Mouse (Mus musculus) heart, embryonic 14.5 days (tissue): ENCODE results near the gene Hdac9. TPM values are rescaled to one million over a fixed set of nuclear protein-coding genes. Genes with fewer than 3 reads are reported as not detected.

ENCODE experiments used
- ATAC-seq: fragments of 200-750 bp; cut with Nextera tagmentation; 2 replicates; pipeline ENCODE4 v1.8.0; 2017; ENCODE audit warnings: low read depth, moderate TSS enrichment; ENCODE audit not compliant: insufficient number of reproducible peaks, insufficient read depth, low FRiP score
- H3K27ac ChIP-seq, 2 experiments: fragments of 200-500 bp in 1 of 2; fragments of 300-500 bp in 1 of 2; sonication (generic) in 1 of 2; replicated peaks in 1 of 2; 2 replicates each; pipeline ENCODE4 v1.5.1; 2012 to 2014; ENCODE audit warnings: low read depth in 2 of 2, low read length in 2 of 2, control low read depth in 1 of 2, mild to moderate bottlenecking in 1 of 2, mixed read lengths in 1 of 2; ENCODE audit not compliant: control insufficient read depth in 1 of 2, insufficient read depth in 1 of 2
- H3K27me3 ChIP-seq: fragments of 300-500 bp; sonication (generic); 2 replicates; pipeline ENCODE4 v1.6.1; 2014; ENCODE audit warnings: mild to moderate bottlenecking, low read length, control low read depth; ENCODE audit not compliant: control insufficient read depth, insufficient read depth
- H3K36me3 ChIP-seq: fragments of 300-500 bp; sonication (generic); 2 replicates; pipeline ENCODE4 v1.6.1; 2014; ENCODE audit warnings: mild to moderate bottlenecking, control low read depth, low read length, mixed read lengths; ENCODE audit not compliant: control insufficient read depth, insufficient read depth
- H3K4me1 ChIP-seq, 2 experiments: fragments of 200-500 bp in 1 of 2; fragments of 300-500 bp in 1 of 2; sonication (generic) in 1 of 2; 2 replicates each; pipeline ENCODE4 v1.6.1; 2012 to 2014; ENCODE audit warnings: low read length in 2 of 2, control low read depth in 1 of 2, mixed read lengths in 1 of 2; ENCODE audit not compliant: control insufficient read depth in 2 of 2, insufficient read depth in 2 of 2
- H3K4me2 ChIP-seq: fragments of 300-500 bp; sonication (generic); 2 replicates; pipeline ENCODE4 v1.6.1; 2014; ENCODE audit warnings: mild to moderate bottlenecking, low read length
- H3K4me3 ChIP-seq, 2 experiments: fragments of 200-500 bp in 1 of 2; fragments of 300-500 bp in 1 of 2; sonication (generic) in 1 of 2; 2 replicates each; pipeline ENCODE4 v1.5.1; 2012 to 2014; ENCODE audit warnings: low read length in 2 of 2, mild to moderate bottlenecking in 2 of 2, control low read depth in 1 of 2, low read depth in 1 of 2, moderate library complexity in 1 of 2; ENCODE audit not compliant: control insufficient read depth in 1 of 2, insufficient read depth in 1 of 2
- H3K9ac ChIP-seq: fragments of 300-500 bp; sonication (generic); 2 replicates; pipeline ENCODE4 v1.6.1; 2014; ENCODE audit warnings: mild to moderate bottlenecking, low read length
- H3K9me3 ChIP-seq: fragments of 300-500 bp; sonication (generic); 2 replicates; pipeline ENCODE4 v1.6.1; 2016; ENCODE audit warnings: low read length, control low read depth; ENCODE audit not compliant: control insufficient read depth
- WGBS: fragments of 180-500 bp; shearing (Covaris S2); extraction: QIAGEN DNeasy Blood & Tissue Kit; methylation state at CpG from one replicate; pipeline ENCODE4 v1.1.7; 2014; 5-methylcytosine and 5-hydroxymethylcytosine counted together
- polyA plus RNA-seq: library from polyadenylated mRNA; unstranded; fragments of >200 nt; fragmentation: Nextera tagmentation; extraction: Ambion mirVana; gene quantifications from 2 replicates; pipeline ENCODE4 v1.2.1, GENCODE M21; 2014

Gene Hdac9
- polyA plus RNA-seq: 33.9 and 36.4 TPM in 2 replicates

DNA sequence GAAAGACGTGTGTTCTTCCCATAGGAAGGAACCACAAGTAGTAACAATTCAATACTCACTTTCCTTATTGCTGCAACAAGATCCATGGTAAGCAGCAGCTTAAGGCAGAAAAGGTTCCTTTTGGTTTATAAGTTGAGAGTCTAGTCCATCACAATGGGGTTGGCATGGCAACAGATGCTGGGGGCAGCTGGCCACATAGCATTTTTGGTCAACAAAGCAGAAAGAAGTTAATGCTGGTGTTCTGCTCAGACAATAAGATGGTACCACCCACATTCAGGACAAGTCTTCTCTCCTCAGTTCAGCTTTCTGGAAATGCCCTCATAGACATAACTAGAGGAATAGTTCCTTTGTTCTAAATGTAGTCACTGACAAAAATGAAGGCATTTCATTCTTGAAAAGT lies at the start of gene Hdac9:
TSS of gene Hdac9 (minus strand) at position 101 of the 400 bp plus-strand sequence.
- Histone ChIP-seq H3K9me3 (no peaks in the 10 kb centered on the region), H3K27me3 (no peaks in the 10 kb centered on the region), H3K4me1 (no peaks in the 10 kb centered on the region), H3K36me3 (no peaks in the 10 kb centered on the region), H3K27ac (no peak within 1 kb of the TSS), H3K4me3 (no peak within 1 kb of the TSS), H3K9ac (no peak within 1 kb of the TSS), H3K4me2 (no peak within 1 kb of the TSS)
- 31% methylated on average over 1 of the region's 1 CpGs for WGBS
- no peak for ATAC-seq

DNA sequence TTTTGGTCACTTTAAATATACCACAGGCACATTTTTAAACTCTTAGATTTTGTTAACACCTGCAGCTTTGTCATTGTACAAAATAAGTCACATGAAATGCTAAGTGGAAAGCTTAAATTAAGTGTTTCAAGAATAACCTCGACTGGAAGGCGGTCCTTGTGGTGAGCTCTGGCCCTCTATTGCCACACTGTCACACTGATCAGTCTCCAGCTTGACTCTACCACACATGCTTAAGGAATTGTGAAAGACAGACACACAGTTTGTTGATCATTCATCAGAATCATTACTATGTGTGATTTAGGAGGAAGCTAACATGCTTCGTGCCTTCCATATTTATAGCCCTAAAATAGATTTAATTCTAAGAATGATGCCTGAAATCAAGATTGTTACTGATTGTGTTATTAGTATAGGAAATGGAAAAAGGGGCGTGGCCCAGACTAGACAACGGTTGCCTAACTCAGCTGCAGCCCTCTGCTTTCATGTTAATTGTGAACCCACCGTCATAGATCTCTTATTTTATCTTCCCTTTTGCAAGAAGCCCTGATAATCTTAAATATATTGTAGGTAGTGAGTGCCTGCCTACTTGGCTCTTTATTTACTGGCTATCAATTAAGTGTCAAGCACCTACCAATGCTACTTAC lies 32.3 kb upstream of the Hdac9 start:
- ATAC-seq: no peak
- WGBS: 67% methylated on average over 6 of the region's 6 CpGs
- Histone ChIP-seq H3K9me3 (no peaks in the 10 kb centered on the region), H3K27me3 (no peaks in the 10 kb centered on the region), H3K36me3 (no peaks in the 10 kb centered on the region), H3K27ac (no peak overlapping the region), H3K4me2 (no peak overlapping the region), H3K4me3 (no peak overlapping the region), H3K4me1 (no peaks in the 10 kb centered on the region), H3K9ac (no peak overlapping the region)

DNA sequence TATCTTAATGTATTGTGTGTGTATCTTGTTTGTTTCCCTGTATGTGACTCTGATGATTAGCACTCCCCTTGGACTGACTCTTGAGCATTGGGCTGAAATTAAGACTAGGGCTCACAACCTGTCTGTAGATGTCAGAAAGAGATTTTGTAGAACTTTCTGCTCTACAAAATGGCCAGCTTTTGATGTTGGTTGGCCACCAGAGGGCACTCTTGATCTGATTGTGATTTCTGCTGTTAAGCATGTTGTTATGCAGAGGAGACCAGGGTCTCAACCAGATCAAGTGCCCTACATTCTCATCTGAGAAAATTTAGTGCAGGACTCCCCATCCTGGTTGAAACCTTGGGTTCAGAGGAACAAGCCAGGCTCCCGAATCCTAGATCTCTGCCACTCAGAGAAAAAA lies 21.0 kb upstream of the Hdac9 start:
- H3K27me3 ChIP-seq: no peaks in the 10 kb centered on the region
- no peak overlapping the region for H3K4me2 ChIP-seq
- 88% methylated on average over 1 of the region's 1 CpGs for WGBS
- H3K4me3 ChIP-seq: no peak overlapping the region
- no peak for ATAC-seq
- peaks cover 5% of the 10 kb centered on the region; the same call in 1 of the 2 replicates for H3K9me3 ChIP-seq
- H3K27ac ChIP-seq: no peak overlapping the region
- no peak overlapping the region for H3K9ac ChIP-seq
- no peaks in the 10 kb centered on the region for H3K36me3 ChIP-seq
- H3K4me1 ChIP-seq: no peaks in the 10 kb centered on the region

DNA sequence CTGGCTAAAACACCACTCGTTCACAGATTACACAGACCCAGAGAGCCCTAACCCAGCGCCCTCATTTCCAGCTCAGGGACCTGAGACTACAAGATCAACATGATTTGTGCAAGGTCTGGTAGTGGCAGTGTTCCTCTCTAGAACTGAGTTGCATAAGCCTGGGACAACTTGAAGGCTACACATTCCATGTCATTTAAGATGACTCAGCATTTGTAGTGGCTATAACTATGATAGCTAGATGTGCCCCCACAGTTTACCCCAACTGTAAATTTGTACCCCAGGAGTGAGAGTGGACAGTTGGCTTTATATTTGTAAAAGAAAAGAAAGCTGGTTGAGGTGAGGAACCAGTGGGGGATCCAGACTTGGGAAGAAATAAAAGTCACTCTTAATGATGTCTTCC lies 8.9 kb downstream of the Hdac9 start:
- Histone ChIP-seq H3K9me3 (no peaks in the 10 kb centered on the region), H3K27me3 (peaks cover 14% of the 10 kb centered on the region), H3K9ac (no peak overlapping the region), H3K4me2 (no peak overlapping the region), H3K4me1 (no peaks in the 10 kb centered on the region; a peak in 1 of 4 replicates), H3K4me3 (no peak overlapping the region), H3K27ac (no peak overlapping the region), H3K36me3 (no peaks in the 10 kb centered on the region)
- no peak for ATAC-seq
- WGBS: 73% methylated on average over 2 of the region's 2 CpGs

DNA sequence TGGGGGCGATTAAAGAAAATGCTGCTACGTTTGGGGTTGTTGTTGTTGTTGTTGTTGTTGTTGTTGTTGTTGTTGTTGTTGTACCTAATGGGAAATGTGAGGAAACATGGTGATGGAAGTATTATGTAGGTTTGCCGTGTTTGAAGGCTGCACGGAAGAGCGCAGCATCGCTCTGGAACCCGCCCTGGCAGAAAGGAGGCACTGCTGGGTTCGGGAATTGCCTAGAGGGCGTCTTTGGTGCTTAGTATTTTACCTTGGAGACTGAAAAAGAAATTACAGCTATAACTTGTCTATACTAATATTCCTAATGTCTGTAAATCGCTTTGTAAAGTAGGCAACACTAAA lies 9.4 kb downstream of the Hdac9 start:
- peaks cover 14% of the 10 kb centered on the region for H3K27me3 ChIP-seq
- no peaks in the 10 kb centered on the region; a peak in 1 of 4 replicates for H3K4me1 ChIP-seq
- ATAC-seq: no peak
- H3K4me2 ChIP-seq: peak overlapping the region; percentile 95
- peak overlapping the region; percentile 73 to 86 for H3K4me3 ChIP-seq
- WGBS: 2% methylated on average over 10 of the region's 10 CpGs
- H3K36me3 ChIP-seq: no peaks in the 10 kb centered on the region
- H3K27ac ChIP-seq: no peak overlapping the region
- H3K9me3 ChIP-seq: no peaks in the 10 kb centered on the region
- H3K9ac ChIP-seq: peak overlapping the region; percentile 75

DNA sequence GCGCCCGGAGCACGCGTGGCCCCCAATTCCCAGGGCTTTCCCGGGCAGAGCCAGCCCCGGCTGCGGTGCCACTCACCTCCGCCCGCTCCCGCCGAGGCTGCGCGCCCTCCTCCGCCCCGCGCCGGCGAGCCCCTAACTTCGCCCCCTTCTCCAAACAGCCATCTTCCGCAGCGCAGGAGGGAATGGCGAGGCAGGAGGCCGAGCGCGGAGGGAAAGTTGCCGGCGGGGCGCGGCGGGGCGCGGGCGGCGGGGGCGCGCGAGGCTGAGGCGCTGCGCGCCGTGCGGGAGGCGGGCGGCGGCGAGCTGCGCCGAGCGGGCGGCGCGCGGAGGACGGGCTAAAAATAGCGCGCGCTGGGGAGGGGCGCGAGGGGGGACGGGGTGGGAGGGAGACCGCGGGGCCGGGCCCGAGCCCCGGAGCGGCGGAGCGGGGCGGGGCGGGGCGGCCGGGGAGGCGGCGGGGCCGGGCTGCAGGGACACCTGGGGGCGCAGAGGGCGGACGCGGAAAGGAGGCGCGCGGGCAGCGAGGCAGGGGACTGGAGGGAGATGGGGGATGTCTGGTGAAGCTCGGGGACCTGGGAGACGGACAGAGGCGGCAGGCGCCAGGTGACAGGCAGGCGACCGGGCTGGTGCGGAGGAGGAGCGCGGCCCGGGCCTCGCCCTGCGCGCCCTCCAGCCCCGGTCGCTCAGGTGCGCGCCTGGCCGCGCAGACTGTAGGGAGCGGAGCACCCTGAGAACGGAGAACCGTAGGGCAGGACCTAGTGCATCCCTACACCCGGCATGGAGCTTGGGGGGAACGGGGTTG lies 10.0 kb downstream of the Hdac9 start:
- ATAC-seq: peak; percentile 64
- H3K4me1 ChIP-seq: no peaks in the 10 kb centered on the region; a peak in 1 of 4 replicates
- H3K4me3 ChIP-seq: peak overlapping the region; percentile 73 to 86
- H3K27ac ChIP-seq: no peak overlapping the region
- peaks cover 14% of the 10 kb centered on the region for H3K27me3 ChIP-seq
- H3K36me3 ChIP-seq: no peaks in the 10 kb centered on the region
- no peaks in the 10 kb centered on the region for H3K9me3 ChIP-seq
- WGBS: under 1% methylated on average over 83 of the region's 107 CpGs
- peak overlapping the region; percentile 95 for H3K4me2 ChIP-seq
- peak overlapping the region; percentile 75 for H3K9ac ChIP-seq

DNA sequence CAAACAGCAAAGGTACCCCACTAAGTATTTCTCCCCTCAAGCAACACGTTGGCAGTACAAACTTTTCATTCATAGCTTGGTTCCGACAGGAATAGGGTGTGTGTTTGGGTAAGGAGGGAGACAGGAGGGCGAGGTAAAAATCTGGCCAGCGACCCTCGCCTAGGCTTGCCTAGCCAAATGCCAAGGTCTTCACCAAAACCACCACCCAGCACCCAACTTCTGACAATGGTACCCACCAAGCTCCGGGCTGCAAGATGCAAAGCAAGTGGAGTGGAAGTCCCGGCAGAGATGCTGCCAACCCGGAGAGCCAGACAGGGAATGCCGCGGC lies 10.6 kb downstream of the Hdac9 start:
- no peak overlapping the region for H3K27ac ChIP-seq
- no peaks in the 10 kb centered on the region; a peak in 1 of 4 replicates for H3K4me1 ChIP-seq
- no peaks in the 10 kb centered on the region for H3K36me3 ChIP-seq
- no peak for ATAC-seq
- peaks cover 14% of the 10 kb centered on the region for H3K27me3 ChIP-seq
- H3K4me3 ChIP-seq: peak overlapping the region; percentile 73 to 86
- 1% methylated on average over 10 of the region's 10 CpGs for WGBS
- peak overlapping the region; percentile 95 for H3K4me2 ChIP-seq
- H3K9me3 ChIP-seq: no peaks in the 10 kb centered on the region
- peak overlapping the region; percentile 75 for H3K9ac ChIP-seq
